8 mouse cellular contexts compared by ENCODE assay signal in the genomic region with DNA sequence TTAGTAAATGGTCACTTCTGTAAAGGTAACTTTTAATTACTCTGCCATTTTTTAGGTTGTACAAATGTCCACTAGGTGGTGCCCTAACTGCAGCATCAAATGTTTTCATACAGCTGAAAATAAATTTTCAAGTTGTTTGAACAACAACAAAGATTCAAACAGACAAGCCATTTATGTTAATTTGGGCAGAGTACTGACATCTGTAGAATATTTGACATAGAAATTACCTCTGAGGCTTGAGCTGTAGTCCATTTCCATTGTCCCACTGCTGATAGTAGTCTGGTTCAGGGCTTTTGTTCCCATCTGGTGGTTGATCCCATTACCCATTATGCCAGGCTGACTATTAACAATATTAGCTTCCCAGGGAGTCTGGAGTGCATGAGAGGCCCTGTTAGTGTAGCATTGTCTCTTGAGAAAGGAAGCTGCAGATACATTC.
DNase-seq lines count a peak whose midpoint lies in the region; ATAC-seq and TF ChIP-seq lines count a peak whose summit lies in the region.
"Had no signal": no experiment of that assay in that cellular context is flagged by ENCODE, and none has a peak within 500 bp of the region (broad histone marks: within the 10 kb centered on the region; RNA-seq: fewer than 3 reads in every experiment).

No protein-coding gene starts in this region.

- peak; percentile 50 for TF ChIP-seq CTCF in liver, embryonic 14.5 days (IDR thresholded peaks at IDR 0.05; ENCODE audit: low read depth)
- peak; percentile 80 for TF ChIP-seq CTCF in midbrain, postnatal 0 days (IDR thresholded peaks at IDR 0.05)

- H3K9me3 ChIP-seq in liver, embryonic 14.5 days (ENCODE audit: control insufficient read depth, low read length): no peaks in the 10 kb centered on the region
- H3K9me3 ChIP-seq in embryonic facial prominence, embryonic 14.5 days (ENCODE audit: control insufficient read depth, low read length): no peaks in the 10 kb centered on the region
- H3K9me3 ChIP-seq in midbrain, postnatal 0 days (ENCODE audit: low read length): no peaks in the 10 kb centered on the region

- H3K4me1 ChIP-seq in liver, embryonic 14.5 days (replicated peaks; ENCODE audit: control insufficient read depth in 2 of 2, insufficient read depth in 2 of 2, low read length in 1 of 2): no peaks in the 10 kb centered on the region
- H3K4me1 ChIP-seq in embryonic facial prominence, embryonic 14.5 days (ENCODE audit: control insufficient read depth, insufficient read depth, low read length): no peaks in the 10 kb centered on the region
- no peaks in the 10 kb centered on the region for H3K4me1 ChIP-seq in midbrain, postnatal 0 days (ENCODE audit: insufficient read depth, low read length)

- no peak for TF ChIP-seq EP300 in liver, embryonic 14.5 days (IDR thresholded peaks at IDR 0.05; ENCODE audit: low read depth)

- no peaks in the 10 kb centered on the region for H3K27me3 ChIP-seq in liver, embryonic 14.5 days (ENCODE audit: control insufficient read depth, insufficient read depth, low read length)
- H3K27me3 ChIP-seq in embryonic facial prominence, embryonic 14.5 days (replicated peaks; ENCODE audit: control insufficient read depth, insufficient read depth, low read length): no peaks in the 10 kb centered on the region
- no peaks in the 10 kb centered on the region for H3K27me3 ChIP-seq in midbrain, postnatal 0 days (ENCODE audit: insufficient read depth, low read length)

- H3K27ac ChIP-seq in liver, embryonic 14.5 days: no peak overlapping the region
- no peak overlapping the region for H3K27ac ChIP-seq in embryonic facial prominence, embryonic 14.5 days (replicated peaks; ENCODE audit: low read depth, low read length)
- H3K27ac ChIP-seq in midbrain, postnatal 0 days (ENCODE audit: low read depth, low read length): no peak overlapping the region

- no peaks in the 10 kb centered on the region for H3K36me3 ChIP-seq in liver, embryonic 14.5 days (replicated peaks; ENCODE audit: control insufficient read depth, insufficient read depth, low read depth)
- H3K36me3 ChIP-seq in embryonic facial prominence, embryonic 14.5 days (ENCODE audit: control insufficient read depth, insufficient read depth, low read length): no peaks in the 10 kb centered on the region
- H3K36me3 ChIP-seq in midbrain, postnatal 0 days (ENCODE audit: insufficient read depth, low read length): no peaks in the 10 kb centered on the region

- H3K9ac ChIP-seq in liver, embryonic 14.5 days (replicated peaks): no peak overlapping the region
- no peak overlapping the region for H3K9ac ChIP-seq in embryonic facial prominence, embryonic 14.5 days (ENCODE audit: low read depth, low read length)
- no peak overlapping the region for H3K9ac ChIP-seq in midbrain, postnatal 0 days (replicated peaks; ENCODE audit: low read length, poor library complexity, severe bottlenecking)

- no peak overlapping the region for H3K4me2 ChIP-seq in liver, embryonic 14.5 days (ENCODE audit: low read depth)
- no peak overlapping the region for H3K4me2 ChIP-seq in embryonic facial prominence, embryonic 14.5 days (ENCODE audit: low read depth, low read length)
- no peak overlapping the region for H3K4me2 ChIP-seq in midbrain, postnatal 0 days (ENCODE audit: low read depth, low read length, poor library complexity, severe bottlenecking)

- DNase-seq in liver, embryonic 14.5 days (ENCODE audit: low read depth in 3 of 3, low spot score in 3 of 3): peak in 1 of 3 experiments; percentile 11
- DNase-seq in liver: no peak
- peak; percentile 85 for DNase-seq in NIH3T3 (ENCODE audit: low read depth)
- DNase-seq in embryonic facial prominence, embryonic 14.5 days (ENCODE audit: low spot score): peak; percentile 51
- peak; percentile 48 for DNase-seq in midbrain, postnatal 0 days (ENCODE audit: low spot score)
- no peak for DNase-seq in urinary bladder, postnatal 25 days (ENCODE audit: low spot score)
- no peak for DNase-seq in layer of hippocampus, postnatal 25 days (ENCODE audit: extremely low spot score in 1 of 2, low spot score in 1 of 2)

- no peak for ATAC-seq in liver, embryonic 14.5 days (ENCODE audit: insufficient read depth)
- peak; percentile 76; the same call in 1 of the 2 replicates for ATAC-seq in embryonic facial prominence, embryonic 14.5 days (ENCODE audit: low read depth)
- no peak for ATAC-seq in midbrain, postnatal 0 days (ENCODE audit: low FRiP score)

- H3K4me3 ChIP-seq in liver, embryonic 14.5 days (ENCODE audit: insufficient read depth in 1 of 2, low read depth in 2 of 2, low read length in 2 of 2): no peak overlapping the region
- no peak overlapping the region for H3K4me3 ChIP-seq in embryonic facial prominence, embryonic 14.5 days (ENCODE audit: low read depth, low read length)
- no peak overlapping the region for H3K4me3 ChIP-seq in midbrain, postnatal 0 days (ENCODE audit: low read depth, low read length)
- H3K4me3 ChIP-seq: erythroblast, embryonic 14.5 days had no signal

Comparison
In these comparisons a context has a peak if more than half of its experiments do, and no peak if none do; other contexts are left out.
1. DNase-seq: peak in NIH3T3 (single experiment), embryonic facial prominence, embryonic 14.5 days (single experiment) and midbrain, postnatal 0 days (single experiment); none in liver (single experiment), urinary bladder, postnatal 25 days (single experiment) and layer of hippocampus, postnatal 25 days (0 of 2).